Mouse (Mus musculus): ENCODE measurements around the gene Lrmda.

GRCm38 (mm10) chr14:22161416-22161815, 141.9 kb downstream of the Lrmda start:
- TF ChIP-seq CTCF (IDR thresholded peaks at IDR 0.05; ENCODE audit: low read depth, low read length) (no peak), POLR2A (IDR thresholded peaks at IDR 0.05; ENCODE audit: borderline replicate concordance, low read depth, low read length) (no peak)
